Mouse (Mus musculus) ovary, adult 10 weeks (tissue): ENCODE results near the gene Gm12886. TPM values are rescaled to one million over a fixed set of nuclear protein-coding genes. Genes with fewer than 3 reads are reported as not detected.

ENCODE experiments used
- polyA plus RNA-seq: library from polyadenylated mRNA; stranded (reverse); fragments of 350-450 nt; fragmentation: Illumina TruSeq; extraction: RNeasy Lipid Tissue Mini Kit (QIAGEN cat#74804); gene quantifications from one replicate; pipeline ENCODE4 v1.2.3, GENCODE M21; 2014

Gm12886 gene
- not detected for polyA plus RNA-seq

GRCm38 (mm10) chr4:121422999-121423398 is at the start of gene Gm12886:
Gm12886 (minus strand) TSS chr4:121423099.

Other genes starting within 250 kb of the Gm12886 start
- 53.2 TPM for gene Rlf, start 208.0 kb downstream of the Gm12886 start, polyA plus RNA-seq
- not detected for gene Gm12888, start 98.2 kb downstream of the Gm12886 start, polyA plus RNA-seq
- not detected for gene Gm12887, start 199.0 kb upstream of the Gm12886 start, polyA plus RNA-seq